Mouse (Mus musculus) heart, postnatal 36 days (tissue): Measurements from ENCODE around the gene Tnfrsf23. TPM values are rescaled to one million over a fixed set of nuclear protein-coding genes. Genes with fewer than 3 reads are reported as not detected.
"Not testable (repeated sequence)": the region's sequence is repeated elsewhere in the genome, so short reads cannot be mapped to it uniquely, and the experiment has no call there.

Experiments
- DNase-seq, 2 experiments: peaks; one replicate each; pipeline ENCODE4 v3.0.0; 2021 to 2022
- intact Hi-C: fragments of 180-260 bp; cut with DNase I; formaldehyde crosslinking; loops from one replicate; pipeline ENCODE4 v1.15.1; 2025
- total RNA-seq, 2 experiments: library from RNA; stranded (reverse); gene quantifications; 2 replicates each; pipeline ENCODE4 v1.2.3; 2021

The Tnfrsf23 gene
- total RNA-seq: 1 to 10 TPM; 1.4 to 2.0 TPM

GRCm38 (mm10) chr7:143685359-143686067 lies at the start of gene Tnfrsf23:
Gene Tnfrsf23 (minus strand): TSS chr7:143685872.
- intact Hi-C loops: loop anchor here (1.0 kb wide), 1 partner anchor 36 kb away; the partner anchor contains the start of gene Tnfrsf22
- peak; percentile 70 to 75 for DNase-seq

DNA sequence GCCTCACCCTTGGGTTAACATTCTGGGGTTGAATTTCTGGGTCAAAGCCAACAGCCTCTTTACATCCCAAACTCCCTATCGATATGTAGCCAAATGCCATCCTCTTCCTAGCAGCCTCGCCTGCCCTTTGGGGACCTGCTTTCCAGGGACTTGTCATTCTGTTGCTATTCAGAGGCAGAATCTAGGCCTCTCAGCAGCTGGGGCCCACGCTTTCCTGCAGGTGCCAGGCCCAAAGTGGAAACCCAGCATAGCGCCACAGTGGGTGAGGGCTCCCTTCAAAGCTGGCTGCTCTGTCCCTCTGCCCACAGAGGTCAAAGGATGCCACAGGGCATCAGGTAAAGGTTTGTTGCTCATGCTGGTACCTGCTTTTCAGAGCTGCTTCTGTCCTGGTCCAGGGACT lies 48.1 kb upstream of the Tnfrsf23 start:
- intact Hi-C loops: no loop called here
- DNase-seq: no peak

DNA sequence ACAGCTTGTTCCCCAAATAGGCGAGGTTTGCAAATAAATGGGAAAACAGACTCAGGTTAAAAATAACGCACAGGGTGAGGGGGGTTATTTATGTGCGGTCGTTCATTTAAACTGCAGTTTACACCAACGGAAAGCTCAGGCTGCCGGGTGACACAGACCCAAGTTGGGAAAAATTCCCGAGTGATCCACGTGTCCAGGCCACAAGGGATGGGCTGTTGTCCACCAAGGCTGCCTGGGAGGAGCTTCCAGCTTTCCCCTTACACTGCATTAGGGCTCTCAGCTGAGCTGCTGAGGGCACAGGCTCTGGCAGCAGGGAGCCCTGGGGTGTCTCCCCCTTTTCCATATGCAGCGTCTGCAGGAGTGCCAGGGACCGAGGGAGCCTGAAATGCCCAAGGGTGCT lies 44.2 kb upstream of the Tnfrsf23 start:
- intact Hi-C loops: no loop called here
- peak; percentile 38 to 53 for DNase-seq

DNA sequence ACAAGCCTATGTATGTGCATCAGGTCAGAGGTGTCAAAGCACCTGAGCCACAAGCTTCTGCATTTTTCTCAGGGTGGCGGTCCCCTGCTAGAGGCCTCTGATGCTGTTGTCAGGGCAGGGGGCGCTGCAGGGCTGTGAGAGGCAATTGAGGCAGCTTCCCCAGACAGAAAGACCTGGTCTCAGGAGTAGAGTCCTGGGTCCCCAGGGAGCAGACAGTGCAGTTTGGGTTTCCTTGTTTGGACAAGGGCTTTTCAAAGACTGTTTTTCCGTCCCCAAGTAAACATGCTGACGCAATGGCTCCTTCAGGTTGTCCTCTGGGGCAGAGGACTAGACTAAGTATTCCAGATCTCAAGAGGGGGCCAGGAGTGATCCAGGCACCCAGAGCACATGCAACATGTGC lies 40.7 kb upstream of the Tnfrsf23 start:
- intact Hi-C loops: no loop called here
- DNase-seq: no peak

DNA sequence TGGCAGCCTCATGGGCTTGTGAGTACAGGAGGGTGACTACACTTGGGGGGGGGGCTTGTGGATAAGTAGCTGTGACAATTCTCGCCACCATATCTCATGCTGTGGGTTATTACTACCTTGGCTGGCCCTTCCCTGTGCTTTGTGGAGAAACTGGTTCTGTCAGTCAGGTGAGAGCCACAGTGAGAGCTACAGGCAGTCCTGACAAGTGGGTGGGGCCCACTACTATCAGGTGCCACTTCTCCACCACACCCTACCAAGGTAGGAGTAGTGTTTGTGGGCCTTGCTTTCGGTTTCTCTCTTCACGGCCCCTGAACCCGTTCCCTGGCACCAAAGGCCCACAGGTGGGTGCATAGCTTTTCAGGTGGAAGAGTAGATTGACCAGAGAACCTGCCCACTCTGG lies 38.2 kb upstream of the Tnfrsf23 start:
- no peak for DNase-seq
- intact Hi-C loops: no loop called here

GRCm38 (mm10) chr7:143722646-143723045 lies 37.0 kb upstream of the Tnfrsf23 start:
- intact Hi-C loops: no loop called here
- no peak for DNase-seq

- intact Hi-C loops: no loop called here
- DNase-seq: no peak
Observed at GRCm38 (mm10) chr7:143717811-143718210, 32.1 kb upstream of the Tnfrsf23 start.

- DNase-seq: no peak
- intact Hi-C loops: no loop called here
Observed at GRCm38 (mm10) chr7:143713421-143713820, 27.7 kb upstream of the Tnfrsf23 start.

GRCm38 (mm10) chr7:143712771-143713348 lies 27.2 kb upstream of the Tnfrsf23 start:
- no peak for DNase-seq
- intact Hi-C loops: no loop called here

DNA sequence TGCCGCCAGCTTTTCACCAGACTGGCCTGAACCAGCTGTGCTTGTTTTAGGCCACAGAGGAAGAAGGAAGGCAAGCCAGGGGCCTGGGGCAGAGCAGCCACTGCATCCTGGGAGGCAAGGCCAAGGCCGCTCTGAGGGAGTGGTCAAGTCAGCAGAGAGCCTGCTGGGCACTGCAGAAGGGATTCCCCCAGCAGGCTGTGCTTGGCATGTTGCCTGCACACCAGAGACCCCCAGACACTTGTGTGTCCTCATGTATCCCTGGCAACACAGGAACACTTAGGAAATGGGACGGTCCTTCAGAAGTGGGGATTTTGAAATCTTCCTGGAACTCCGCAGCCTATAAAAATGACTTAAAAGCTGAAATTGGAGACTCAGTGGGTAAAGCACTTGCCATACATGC lies 26.4 kb upstream of the Tnfrsf23 start:
- no peak for DNase-seq
- intact Hi-C loops: no loop called here

DNA sequence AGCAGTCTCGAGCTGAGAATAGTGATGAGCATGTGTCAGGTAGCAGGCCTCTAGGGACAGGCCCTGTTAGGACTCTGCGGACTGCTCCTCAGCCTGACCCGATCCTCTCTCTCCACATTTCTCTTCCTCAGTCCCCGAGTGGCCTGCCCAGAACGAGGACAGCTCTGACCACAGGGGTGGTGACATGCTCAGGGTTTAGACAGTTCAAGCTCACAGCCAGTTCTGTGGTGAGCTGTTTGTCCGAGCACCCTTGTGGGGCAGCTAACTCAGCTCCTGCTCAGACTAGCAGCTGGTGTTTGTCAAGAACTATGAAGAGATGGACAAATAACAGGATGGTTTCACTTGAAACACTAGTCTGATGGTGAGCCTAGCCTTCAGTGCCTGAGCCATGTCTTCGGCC lies 25.7 kb upstream of the Tnfrsf23 start:
- intact Hi-C loops: no loop called here

DNA sequence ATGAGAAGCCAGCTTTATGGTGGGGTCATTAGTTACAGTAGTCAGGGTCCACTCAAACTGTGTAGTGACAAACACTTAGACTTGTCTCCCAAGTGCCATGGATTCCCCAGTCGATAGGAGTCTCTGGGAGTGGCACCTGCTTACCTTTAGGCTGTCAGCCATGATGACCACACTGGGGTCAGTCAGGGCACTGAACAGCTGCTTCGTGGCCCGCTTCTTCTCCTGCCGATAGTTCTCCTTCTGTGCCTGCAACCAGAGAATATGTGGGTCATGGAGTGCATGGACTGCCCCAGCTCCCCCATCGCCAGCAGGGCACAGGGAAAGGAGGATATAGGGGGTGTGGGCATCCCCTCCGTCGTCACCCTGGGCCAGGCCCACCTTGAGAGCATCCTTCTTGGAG lies 23.7 kb upstream of the Tnfrsf23 start:
- no peak for DNase-seq
- intact Hi-C loops: no loop called here

More for the DNA sequence above, 25.7 kb upstream of the Tnfrsf23 start:
- no peak for DNase-seq

- intact Hi-C loops: loop anchor here (1.0 kb wide), 2 partner anchors 41 to 57 kb away; no protein-coding TSS in a partner anchor
- peak; percentile 90 to 95 for DNase-seq
Observed at GRCm38 (mm10) chr7:143706697-143707438, 21.2 kb upstream of the Tnfrsf23 start.

- intact Hi-C loops: loop anchor here (1.0 kb wide), 1 partner anchor 112 kb away; no protein-coding TSS in a partner anchor
- DNase-seq: peak in 1 of 2 experiments; percentile 41
Observed at GRCm38 (mm10) chr7:143696140-143696539, 10.5 kb upstream of the Tnfrsf23 start.

- intact Hi-C loops: no loop called here
- DNase-seq: no peak
Observed at GRCm38 (mm10) chr7:143694550-143694949, 8.9 kb upstream of the Tnfrsf23 start.

DNA sequence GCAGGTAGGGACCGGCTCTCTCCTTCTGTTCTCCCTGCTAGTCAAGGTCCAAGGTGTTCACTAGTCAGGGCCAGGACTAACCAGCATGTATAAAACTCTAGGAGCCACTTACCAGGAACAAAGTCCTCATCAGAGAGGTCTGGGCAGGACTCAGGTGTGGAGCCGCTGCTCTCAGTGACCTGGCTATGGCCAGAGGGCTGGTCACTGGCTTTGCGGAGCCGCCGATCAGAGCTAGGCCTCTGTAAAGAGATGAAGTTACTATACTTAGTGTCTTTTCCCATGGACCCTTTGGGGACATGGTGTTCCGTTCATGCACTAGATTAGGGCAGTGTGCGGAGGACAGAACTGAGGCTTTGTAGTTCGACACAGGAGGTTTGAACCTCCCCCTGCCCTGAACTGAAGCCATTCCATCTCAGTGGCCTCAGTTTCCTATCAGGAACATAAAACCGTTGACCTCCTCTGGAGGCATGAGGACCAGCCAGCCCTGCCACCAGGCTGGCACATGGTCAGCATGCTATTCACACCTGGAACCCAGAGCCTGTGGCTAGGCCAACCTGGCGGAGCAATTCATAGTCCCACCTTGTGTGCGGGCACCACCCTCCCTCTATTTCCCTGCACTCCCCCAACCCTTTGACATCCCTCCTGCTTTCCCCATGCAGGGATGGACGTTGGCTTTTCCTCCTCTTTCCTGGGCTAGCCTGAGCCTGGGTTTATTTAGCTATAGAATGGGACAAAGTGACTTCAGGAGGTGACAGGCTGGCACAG lies 7.3 kb upstream of the Tnfrsf23 start:
- no peak for DNase-seq
- intact Hi-C loops: no loop called here

DNA sequence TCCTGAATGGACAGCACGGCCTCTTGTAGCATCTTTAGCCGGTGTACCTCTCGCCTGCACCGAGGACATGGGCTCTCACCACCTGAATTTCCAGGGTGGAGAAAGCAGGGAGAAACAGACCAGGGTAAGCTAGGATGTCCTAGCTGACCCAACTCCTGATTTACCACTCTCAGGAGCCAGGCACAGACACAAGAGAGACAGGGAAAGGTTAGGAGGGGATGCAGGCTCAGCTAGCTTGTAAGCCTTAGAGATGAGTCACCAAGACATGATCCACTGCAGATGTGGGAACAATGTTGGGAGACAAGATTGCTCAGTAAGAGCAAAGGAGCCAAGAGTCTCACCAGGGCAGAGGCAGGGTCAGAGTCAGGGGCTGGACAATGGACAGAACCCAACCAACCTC lies 6.2 kb upstream of the Tnfrsf23 start:
- intact Hi-C loops: no loop called here
- no peak for DNase-seq

- intact Hi-C loops: no loop called here
- DNase-seq: no peak
Observed at GRCm38 (mm10) chr7:143691181-143691580, 5.5 kb upstream of the Tnfrsf23 start.

DNA sequence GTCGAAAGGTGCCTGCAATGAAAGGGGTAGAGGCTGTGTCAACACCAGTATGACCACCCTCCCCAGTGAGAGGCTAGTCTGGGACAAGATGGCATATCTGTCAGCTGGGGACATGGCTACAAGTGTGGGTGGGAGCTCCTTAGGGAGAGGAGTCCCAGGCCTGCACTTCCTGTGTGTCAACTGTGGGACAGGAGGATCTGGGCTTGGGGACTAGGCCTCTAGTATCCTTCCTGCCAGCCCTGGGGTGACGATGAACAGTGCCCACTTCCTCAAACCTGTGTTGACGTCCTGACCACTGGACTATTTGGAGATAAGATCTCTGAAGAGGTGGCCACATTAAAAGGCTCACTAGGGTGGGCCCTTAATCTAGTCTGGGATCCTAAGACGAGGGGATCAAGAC lies 4.3 kb upstream of the Tnfrsf23 start:
- no peak for DNase-seq
- intact Hi-C loops: no loop called here

DNA sequence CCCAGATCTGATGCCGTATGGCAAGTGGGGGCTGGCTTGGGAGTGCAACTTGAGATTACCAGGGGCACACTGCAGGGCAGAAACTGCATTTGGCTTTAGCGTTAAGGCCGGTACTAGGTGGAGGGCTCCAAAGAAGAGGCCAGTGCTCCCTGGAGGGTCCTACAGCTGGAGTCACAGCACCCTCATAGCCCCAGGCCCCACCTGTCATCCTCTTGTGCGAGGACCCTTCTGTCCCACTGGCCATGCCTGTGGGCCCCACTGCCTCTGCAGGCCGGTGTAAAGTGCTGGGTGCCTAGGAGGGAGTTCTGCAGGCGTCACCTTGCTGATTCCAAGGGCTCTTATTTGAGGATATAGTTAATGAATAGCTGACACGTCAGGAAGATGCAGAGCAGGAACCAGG lies 3.8 kb upstream of the Tnfrsf23 start:
- intact Hi-C loops: no loop called here
- no peak for DNase-seq

- not testable (repeated sequence) for DNase-seq
Observed at GRCm38 (mm10) chr7:143686676-143687075, 1.0 kb upstream of the Tnfrsf23 start.

More at GRCm38 (mm10) chr7:143686676-143687075, 1.0 kb upstream of the Tnfrsf23 start:
- intact Hi-C loops: not testable (repeated sequence)
